Mouse (Mus musculus): ENCODE results near the gene Pdzrn4. TPM values are rescaled to one million over a fixed set of nuclear protein-coding genes. Genes with fewer than 3 reads are reported as not detected.
A peak's percentile ranks its signal among the peaks of the same experiment; 100 is the strongest.

Gene Pdzrn4
- total RNA-seq, 1 experiment from 2014 or later, result 0.49 TPM

- no peak for DNase-seq
These were observed 343.2 kb downstream of the Pdzrn4 start for GRCm38 (mm10) chr15:92739887-92740286.

- DNase-seq, result no peak
These were observed 346.9 kb downstream of the Pdzrn4 start for GRCm38 (mm10) chr15:92743624-92744023.

- no peak for DNase-seq
These were observed 349.4 kb downstream of the Pdzrn4 start for GRCm38 (mm10) chr15:92746081-92746480.

GRCm38 (mm10) chr15:92752167-92752566 lies 355.5 kb downstream of the Pdzrn4 start:
- DNase-seq, result no peak

GRCm38 (mm10) chr15:92752578-92752977 lies 355.9 kb downstream of the Pdzrn4 start:
- no peak for DNase-seq

GRCm38 (mm10) chr15:92757085-92757903 lies 360.6 kb downstream of the Pdzrn4 start:
- DNase-seq, result no peak

GRCm38 (mm10) chr15:92759001-92759400 lies 362.3 kb downstream of the Pdzrn4 start:
- DNase-seq, result no peak

GRCm38 (mm10) chr15:92763303-92763702 lies 366.6 kb downstream of the Pdzrn4 start:
- DNase-seq, result no peak

GRCm38 (mm10) chr15:92769535-92769934 lies 372.9 kb downstream of the Pdzrn4 start:
- no peak for DNase-seq

- peak; percentile 41 for DNase-seq
These were observed 391.4 kb downstream of the Pdzrn4 start for GRCm38 (mm10) chr15:92788036-92788435.

GRCm38 (mm10) chr15:92794275-92794674 lies 397.6 kb downstream of the Pdzrn4 start:
- DNase-seq, result no peak

- DNase-seq, result no peak
These were observed 409.3 kb downstream of the Pdzrn4 start for GRCm38 (mm10) chr15:92805934-92806333.

- DNase-seq, result no peak
These were observed 409.7 kb downstream of the Pdzrn4 start for GRCm38 (mm10) chr15:92806352-92806751.

All from adrenal gland, postnatal 25 days (tissue).